Mouse (Mus musculus): Measurements from ENCODE around the gene Gnai2.

DNA sequence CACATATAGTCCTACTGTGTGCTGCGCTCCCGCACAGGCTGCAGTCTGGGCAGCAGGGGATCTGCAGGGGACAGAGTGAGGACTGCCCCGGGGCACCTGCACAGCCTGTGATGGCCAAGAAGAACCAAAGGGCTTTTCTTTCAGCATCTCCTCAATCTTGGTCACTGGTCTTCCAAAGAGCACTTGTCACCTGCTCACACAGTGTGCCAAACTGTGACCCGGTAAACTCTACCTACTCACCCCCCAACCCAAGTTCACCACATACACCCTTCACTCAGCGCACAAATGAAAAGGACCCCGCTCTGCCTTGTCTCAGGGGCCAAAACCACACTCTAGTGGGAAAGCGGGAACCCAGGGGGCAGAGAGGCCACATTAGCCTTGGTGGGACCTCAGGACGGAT, 3.3 kb downstream of the Gnai2 start:
- TF ChIP-seq CTCF (IDR thresholded peaks at IDR 0.05; ENCODE audit: extremely low read depth, insufficient read depth, low read length) (no peak), POLR2A (IDR thresholded peaks at IDR 0.05; ENCODE audit: extremely low read depth, insufficient read depth, low read length) (no peak)
